Mouse (Mus musculus): ENCODE results near the gene Mettl21a. TPM values are rescaled to one million over a fixed set of nuclear protein-coding genes. Genes with fewer than 3 reads are reported as not detected.
"Not testable (repeated sequence)": the region's sequence is repeated elsewhere in the genome, so short reads cannot be mapped to it uniquely, and the experiment has no call there.

Mettl21a gene
- 11.3 and 12.8 TPM in 2 replicates for polyA plus RNA-seq (2012; rRNA removed)

DNA sequence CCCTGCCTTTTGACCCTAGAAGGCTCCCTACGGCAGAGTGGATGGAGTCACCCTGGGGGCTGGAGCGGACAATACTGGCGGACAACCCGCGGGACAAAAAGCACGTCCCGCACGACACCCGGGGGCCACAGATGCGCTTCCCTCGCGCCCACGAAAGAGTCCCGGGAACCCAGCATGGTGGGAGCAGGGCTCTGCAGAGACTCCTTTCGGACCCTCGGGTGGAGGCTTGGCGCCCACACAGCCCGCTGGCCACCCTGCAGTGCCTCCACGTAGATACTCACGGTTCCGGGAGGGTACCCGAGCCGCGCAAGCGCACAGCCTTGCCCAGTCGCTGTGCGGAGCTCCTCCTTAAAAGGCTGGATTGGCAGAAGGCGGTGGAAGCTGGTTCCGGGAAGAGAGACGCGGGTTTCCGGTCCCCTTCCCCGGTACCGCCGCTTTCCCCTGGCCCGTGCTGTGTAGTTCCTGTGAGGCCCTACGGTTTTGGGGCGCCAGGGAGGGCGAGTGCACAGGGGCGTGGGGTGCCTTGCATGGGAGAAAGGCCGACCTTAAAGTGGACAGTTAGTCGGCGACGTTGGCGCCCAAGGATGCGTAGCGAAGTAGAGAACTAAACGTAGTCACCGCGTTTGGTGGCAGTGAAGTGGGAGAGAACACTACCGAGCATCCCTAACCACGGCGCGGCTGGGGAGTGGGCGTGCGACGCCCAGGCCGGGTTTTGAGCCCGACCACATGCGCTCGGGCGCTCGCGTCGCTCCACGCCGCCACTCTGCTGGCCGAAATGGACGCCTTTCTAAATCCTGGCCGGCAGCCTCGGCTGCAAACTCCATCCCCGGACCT is at the start of gene Mettl21a:
Mettl21a (minus strand) TSS at position 362 of the 834 bp plus-strand sequence.
- peak; percentile 91 to 96 for DNase-seq (ENCODE audit: extremely low spot score in 1 of 2, low spot score in 1 of 2)

DNA sequence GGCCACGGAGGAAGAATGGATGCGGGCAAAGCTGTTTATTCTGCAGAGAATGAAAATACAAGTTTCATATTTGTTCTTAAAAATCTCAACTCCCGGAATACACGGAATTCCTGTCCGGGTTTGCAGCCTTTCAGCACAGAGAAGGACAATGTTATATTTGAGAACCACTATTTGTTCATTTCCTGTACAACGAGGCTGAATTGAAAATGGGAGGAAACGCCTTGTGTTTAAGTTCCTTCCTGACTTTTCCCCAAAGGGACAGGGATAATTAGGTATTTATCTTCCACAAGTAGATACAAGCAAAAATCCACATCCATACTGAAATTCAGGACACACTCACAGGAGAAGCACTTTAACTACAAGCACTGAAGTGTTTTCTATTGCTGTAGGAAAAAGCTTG is 41.8 kb upstream of the Mettl21a start:
- DNase-seq (ENCODE audit: extremely low spot score in 1 of 2, low spot score in 1 of 2), result no peak

DNA sequence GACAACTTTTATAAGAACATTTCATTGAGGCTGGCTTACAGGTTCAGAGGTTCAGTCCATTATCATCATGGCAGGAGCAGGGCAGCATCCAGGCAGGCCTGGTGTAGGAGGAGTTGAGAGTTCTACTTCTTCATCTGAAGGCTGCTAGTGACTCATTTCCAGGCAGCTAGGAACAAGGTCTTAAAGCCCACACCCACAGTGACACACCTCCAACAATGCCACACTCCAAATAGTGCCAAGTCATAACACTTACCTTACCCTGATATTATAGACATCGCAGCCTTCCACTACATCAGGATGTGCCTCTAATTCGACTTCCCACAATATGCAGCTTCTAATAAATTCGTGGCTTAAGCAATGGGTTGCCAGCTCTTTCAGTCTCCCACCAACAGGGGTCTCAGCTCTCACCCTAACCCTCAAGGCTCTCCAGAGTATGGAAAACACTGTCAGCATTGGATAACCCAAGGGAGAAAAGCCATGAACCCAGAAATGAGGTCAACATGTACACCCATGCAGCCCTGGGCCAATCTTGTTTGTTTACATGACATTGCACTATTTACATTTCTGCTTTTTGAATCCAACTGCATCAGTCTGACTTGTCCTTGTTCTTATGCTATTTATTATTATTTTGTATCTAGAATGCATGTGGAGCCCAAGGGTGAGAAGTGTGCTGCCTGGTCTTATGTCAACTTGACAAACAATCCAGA is 39.5 kb upstream of the Mettl21a start:
- DNase-seq (ENCODE audit: extremely low spot score in 1 of 2, low spot score in 1 of 2), result no peak

DNA sequence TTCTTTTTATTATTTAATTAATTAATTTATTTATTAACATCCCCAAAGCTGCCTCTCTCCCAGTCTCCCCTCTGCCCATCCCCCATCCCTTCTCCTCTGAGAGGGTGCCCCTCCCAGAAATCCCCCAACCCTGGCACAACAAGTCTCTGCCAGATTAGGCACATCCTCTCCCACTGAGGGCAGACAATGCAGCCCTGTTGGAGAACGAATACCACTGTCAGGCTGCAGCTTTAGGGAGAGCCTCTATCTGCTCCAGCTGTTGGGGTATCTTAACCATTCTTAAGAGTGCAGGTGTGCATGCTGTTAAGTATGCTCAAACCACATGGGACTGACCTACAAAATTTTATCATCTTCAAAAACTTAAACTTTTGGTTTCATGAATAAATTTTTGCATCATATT is 38.4 kb upstream of the Mettl21a start:
- DNase-seq (ENCODE audit: extremely low spot score in 1 of 2, low spot score in 1 of 2), result no peak

DNA sequence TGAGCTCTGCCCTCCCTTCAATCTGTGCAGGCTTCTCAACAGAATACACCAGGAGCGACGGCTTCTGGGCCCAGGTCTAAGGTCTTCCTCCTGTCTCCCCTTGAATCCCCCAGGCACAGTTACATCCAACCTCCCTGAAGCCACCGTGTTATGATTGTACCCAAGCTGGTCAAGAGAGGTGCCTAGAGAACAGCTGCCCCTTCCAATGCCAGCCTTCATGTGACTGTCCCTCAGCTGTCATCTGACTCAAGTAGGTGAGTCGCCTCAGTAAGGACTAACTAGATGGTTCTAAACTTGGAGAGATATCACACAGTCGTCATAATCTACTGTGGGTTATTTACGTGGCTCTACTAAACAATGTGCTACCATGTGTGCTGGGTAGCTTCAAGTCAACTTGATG is 36.7 kb upstream of the Mettl21a start:
- no peak for DNase-seq (ENCODE audit: extremely low spot score in 1 of 2, low spot score in 1 of 2)

DNA sequence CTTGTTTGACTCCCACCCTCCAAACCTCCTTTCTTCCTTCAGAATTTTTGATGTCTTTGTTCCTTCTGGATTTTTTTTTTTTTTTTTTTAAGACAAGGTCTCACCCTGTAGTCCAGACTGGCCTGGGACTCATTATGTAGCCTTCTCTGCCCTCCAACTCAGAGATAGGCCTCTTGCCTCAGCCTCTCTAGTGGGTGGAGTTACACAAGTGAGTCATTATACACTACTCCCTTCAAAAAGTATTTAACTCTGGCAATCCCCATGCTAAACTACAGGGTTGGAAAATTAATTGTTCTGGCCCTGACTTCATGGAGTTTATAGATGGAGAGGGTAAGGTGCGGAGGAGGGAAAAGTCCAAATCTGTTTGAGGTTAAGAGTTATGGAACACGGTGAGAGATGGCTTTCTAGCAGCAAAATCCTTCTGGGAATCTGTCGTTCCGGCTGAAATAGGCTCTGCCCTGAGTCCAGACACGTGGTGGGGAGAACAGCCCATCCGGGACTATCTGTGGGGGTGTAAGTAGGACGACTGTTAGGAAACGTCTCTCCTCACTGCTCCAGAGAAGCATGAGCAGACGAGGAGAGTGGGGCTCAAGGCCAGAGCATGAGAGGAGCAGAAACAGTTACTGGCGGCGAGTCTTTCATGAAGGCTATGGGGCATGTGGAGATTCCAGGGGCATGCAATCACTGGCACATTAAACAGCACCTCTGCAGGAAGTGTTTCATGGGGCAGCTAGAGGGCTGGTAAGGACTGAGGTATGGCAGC is 32.5 kb upstream of the Mettl21a start:
- DNase-seq (ENCODE audit: extremely low spot score in 1 of 2, low spot score in 1 of 2), result no peak

DNA sequence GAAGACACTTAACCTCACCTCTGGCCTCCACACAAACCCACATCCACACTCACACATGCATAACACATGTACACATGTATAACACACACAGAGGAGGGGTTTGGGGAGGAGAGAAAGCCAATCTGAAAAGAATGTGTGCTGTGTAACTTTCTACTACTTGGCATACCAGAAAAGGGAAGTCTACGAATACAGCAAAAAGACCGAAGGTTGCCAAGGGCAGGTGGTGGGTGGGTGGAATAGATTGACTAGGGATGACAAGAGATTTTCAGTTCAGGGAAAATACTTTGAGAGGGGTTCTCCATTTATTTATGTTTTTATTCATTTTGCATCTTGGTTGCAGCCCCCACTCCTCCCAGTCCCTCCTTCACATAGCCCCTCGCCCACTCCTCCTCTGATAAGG is 27.5 kb upstream of the Mettl21a start:
- no peak for DNase-seq (ENCODE audit: extremely low spot score in 1 of 2, low spot score in 1 of 2)

DNA sequence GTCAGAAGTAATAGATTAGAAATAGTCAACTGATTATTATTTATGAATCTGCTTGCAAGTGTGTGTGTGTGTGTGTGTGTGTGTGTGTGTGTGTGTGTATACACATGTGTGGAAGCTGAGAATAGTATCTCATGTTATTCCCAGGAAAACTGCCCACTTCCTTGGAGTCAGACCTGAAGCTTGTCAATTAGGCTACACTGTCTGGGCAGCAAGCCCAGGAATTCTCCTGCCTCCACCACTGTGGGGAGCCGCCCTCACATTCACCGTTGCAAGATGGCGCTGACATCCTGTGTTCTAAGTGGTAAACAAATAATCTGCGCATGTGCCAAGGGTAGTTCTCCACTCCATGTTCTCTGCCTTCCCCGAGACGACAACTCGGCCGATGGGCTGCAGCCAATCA is 25.5 kb upstream of the Mettl21a start:
- not testable (repeated sequence) for DNase-seq (ENCODE audit: extremely low spot score in 1 of 2, low spot score in 1 of 2)

DNA sequence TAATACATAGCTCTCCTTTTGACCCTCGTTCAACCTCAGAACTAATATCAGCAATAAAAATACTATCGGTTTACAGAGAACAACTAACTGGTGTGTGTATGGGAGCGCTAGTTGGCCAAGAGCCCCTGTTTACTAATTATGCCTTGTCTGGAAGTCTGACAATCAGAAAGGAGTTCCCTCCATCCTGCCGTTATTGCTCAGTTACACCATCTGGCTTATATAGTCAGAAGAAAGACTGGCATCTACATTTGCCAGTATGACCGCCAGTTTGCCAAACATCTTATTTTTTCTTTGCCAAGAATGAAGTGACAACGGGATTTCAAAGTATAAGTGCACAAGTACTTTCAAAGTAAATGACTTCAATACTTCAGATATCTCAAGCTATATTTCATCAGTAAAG is 24.0 kb upstream of the Mettl21a start:
- DNase-seq (ENCODE audit: extremely low spot score in 1 of 2, low spot score in 1 of 2), result no peak

DNA sequence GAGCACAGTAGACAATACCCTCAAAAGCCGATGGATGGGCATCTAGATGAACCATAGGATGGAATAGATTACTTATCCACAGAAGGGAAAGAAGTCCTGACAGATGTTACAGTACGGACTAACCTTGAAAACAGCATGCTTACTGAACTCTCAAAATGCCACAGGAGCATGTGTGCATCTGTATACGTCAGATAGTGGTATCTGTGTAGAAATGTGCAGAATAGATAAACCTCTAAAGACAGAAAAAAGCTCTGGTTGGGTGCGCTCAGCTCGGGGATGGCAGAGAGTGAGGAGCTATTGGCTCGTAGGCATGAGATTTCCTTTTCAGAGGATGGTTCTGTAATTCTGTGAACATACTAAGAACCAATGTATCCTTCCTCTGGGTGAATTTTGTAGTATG is 22.2 kb upstream of the Mettl21a start:
- no peak for DNase-seq (ENCODE audit: extremely low spot score in 1 of 2, low spot score in 1 of 2)

DNA sequence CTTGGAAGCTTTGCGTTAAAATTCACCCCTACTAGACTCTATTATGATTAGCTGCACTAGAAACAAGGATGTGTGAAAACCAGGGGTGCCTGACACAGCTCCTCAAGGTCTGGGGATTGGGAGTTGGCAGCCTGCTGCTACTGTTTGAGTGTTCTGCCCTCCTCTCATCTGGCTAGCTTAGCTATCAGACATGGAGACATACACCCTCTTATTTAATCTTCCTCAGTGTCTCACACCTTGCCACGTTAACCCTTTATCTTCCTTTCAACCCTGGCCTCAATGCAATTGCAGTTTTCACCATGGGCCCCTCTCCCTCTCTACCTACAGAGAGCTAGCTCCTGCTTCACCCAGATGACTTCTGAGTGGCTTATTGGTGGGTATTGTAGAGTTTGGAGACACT is 18.6 kb upstream of the Mettl21a start:
- DNase-seq (ENCODE audit: extremely low spot score in 1 of 2, low spot score in 1 of 2), result no peak

DNA sequence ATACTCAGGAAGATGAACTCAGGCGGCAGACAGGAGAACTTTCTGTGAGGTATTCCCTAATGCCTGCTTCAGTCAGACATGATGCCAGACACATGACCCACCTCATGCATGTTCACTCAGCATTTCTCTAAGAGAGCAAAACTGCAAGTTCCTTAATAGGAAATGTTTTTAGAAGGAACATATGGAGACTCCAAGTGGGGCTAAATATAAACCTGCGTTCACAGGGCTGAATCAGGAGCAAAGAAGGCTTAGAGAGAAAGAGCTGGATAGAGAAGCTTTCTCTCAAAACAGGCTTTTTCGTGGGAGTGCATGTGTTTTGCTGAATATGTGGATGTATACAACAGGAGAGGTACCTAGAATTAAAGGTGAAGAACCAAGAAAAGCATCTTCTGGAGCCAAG is 16.2 kb upstream of the Mettl21a start:
- DNase-seq (ENCODE audit: extremely low spot score in 1 of 2, low spot score in 1 of 2), result peak; percentile 63 to 82

DNA sequence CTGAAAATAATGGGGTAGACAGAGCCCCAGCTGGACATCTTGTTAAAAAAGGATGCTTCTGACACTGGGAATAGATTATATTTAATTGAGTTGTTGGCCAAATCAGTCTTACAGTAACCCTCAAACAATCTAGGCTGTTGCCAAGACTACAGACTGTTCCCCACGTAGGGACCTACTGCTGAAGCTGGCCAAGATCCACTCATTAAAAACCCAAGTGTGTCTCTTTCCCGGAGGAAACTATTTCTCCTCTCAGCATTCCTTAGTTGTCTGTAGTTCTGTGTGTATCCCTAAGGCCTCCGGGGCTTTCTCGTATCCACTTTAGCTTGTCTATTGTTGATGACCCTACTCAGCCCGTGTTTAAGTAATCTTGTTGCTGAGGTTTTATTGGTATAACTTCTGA is 14.5 kb upstream of the Mettl21a start:
- no peak for DNase-seq (ENCODE audit: extremely low spot score in 1 of 2, low spot score in 1 of 2)

DNA sequence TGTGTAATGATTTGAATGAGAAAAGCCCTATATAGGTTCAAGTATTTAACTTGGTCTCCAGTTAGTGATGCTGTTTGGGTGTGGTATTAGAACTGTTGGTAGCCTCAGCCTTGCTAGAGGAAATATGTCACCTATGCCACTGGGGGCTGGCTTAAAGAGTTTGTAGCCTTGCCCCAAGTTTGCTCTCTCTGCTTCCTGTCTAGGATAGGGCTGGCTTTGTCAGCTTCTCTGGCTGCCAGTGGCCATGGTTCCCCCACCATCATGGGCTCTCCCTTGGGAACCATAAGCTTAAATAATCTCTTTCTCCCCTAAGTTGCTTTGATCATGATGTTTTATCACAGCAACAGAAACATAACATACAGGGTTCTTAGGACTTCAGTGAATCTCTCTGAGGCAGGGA is 8.2 kb upstream of the Mettl21a start:
- no peak for DNase-seq (ENCODE audit: extremely low spot score in 1 of 2, low spot score in 1 of 2)

DNA sequence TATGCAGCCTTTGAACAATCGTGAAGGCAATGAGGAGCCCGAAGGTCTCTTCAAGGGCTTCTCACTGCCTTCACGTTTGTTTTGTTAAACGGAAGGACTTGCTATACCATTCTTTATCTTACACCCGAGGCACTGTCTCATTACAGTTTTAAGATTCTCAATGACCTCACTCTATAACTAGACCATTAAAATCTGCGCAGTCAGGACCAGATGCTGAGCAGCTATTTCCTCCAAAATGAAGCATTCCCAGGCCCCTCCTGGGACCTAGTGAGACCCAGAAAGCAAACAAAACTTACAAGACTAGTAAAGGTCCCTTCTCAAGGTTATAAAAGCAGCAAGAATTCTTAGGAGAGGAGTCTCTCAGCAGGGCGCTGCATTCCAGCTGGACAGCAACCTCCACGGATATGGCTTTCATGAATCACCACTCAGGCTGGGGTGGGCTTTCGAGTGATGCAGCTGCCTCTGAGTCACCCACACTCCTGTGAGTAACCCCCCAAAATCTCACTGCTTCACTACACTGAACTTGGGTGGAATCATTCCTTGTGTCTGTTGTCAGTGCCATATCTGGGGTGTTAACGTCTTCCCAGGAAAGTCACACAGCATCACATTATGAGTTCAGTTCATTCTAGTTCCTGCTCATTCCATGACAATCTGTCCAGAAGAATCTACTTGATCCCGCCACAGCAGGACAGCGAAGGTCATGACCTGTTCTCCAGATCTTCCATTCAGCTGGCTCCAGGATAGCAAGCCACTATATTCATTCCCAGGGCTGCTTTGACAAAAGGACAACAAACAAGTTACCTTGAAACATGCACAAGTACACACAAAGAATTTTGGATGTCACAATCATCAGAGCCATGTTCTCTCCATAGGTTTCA is 6.8 kb upstream of the Mettl21a start:
- DNase-seq (ENCODE audit: extremely low spot score in 1 of 2, low spot score in 1 of 2), result peak in 1 of 2 experiments; percentile 40

DNA sequence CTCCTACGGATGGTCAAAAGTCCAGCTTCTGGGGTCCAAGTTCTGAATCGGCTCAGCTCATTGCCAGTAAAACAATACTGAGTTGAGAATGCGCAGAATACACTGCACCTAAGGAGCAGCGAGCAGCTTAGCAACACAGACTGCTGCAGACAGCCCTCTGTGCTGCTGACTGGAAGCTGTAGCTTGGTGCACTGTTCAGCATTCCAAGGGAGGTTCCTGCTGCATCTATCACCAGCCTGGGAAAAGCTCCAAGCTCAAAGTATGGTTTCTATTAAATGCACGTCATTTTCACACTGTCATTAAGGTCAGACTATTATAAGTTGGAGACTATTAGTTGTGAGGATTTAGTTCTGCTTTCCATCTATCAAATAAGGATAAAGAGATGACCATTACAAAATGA is 4.1 kb upstream of the Mettl21a start:
- peak in 1 of 2 experiments; percentile 43 for DNase-seq (ENCODE audit: extremely low spot score in 1 of 2, low spot score in 1 of 2)

DNA sequence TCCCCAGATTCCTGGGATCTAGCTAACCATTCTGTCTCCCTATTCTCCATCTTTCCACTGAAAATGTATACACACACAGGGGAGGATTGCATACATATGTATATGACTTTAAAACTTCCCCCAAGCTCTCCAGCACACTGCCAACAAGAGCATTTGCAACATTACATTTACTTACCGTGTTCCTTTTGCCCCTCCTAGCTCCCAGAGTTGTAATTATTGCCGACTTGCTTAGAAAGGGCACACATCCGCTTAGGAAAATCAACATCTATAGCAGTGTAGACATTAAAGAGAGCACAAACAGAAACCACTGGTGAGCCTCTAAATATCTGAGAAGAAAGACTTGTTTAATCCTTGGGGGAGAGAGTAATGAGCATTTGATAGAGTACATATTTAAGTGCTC is 1.2 kb upstream of the Mettl21a start:
- no peak for DNase-seq (ENCODE audit: extremely low spot score in 1 of 2, low spot score in 1 of 2)

DNA sequence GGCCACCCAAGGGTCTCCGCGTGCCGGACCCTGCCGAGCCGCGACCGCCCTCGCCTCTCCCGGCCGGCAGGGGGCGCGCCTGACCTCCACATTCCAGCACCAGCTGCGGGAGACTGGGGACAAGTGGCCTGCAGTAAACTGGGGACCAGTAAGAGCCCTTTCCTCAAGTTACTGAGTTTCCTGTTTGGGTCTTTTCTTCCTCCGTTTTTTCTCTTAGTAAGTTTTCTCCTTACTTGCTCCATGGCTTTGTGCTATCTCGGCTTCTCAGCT is 608 bp upstream of the Mettl21a start:
- peak; percentile 56 to 88 for DNase-seq (ENCODE audit: extremely low spot score in 1 of 2, low spot score in 1 of 2)

DNA sequence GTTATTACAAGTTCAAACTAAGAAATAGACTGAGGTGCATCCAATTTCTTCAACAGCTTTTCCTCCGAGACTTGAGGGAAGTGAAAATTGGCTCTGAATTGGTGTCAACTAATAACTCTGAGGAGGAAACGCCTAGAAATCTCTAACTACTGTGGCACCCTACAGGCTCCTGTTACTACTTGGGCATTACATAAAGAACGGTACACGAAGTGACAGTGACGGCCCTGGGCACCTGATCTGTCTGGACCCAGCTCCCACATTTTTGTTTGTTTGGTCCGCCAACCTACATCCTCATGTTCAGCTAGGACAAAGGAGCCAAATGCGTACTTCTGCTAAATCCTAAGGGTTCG is 536 bp downstream of the Mettl21a start:
- DNase-seq (ENCODE audit: extremely low spot score in 1 of 2, low spot score in 1 of 2), result no peak

DNA sequence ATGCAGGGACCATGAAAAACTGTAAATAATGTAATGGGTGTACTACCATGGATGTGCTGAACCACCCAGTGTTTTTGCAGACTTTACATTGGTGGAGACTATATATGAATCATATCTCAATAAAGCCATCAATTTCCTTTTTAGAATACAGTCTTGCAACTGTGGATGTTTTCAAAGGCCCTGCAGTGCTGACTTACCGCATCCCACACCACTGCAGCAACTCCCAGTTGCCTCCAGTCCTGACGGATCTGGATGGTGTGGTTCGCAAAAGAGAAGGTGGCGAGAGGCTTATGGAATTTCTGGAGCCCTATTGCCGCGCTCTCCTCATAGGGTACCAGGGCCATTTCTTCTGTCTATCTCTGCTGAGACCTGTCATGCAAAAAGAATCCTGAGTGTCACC is 966 bp downstream of the Mettl21a start:
- no peak for DNase-seq (ENCODE audit: extremely low spot score in 1 of 2, low spot score in 1 of 2)

DNA sequence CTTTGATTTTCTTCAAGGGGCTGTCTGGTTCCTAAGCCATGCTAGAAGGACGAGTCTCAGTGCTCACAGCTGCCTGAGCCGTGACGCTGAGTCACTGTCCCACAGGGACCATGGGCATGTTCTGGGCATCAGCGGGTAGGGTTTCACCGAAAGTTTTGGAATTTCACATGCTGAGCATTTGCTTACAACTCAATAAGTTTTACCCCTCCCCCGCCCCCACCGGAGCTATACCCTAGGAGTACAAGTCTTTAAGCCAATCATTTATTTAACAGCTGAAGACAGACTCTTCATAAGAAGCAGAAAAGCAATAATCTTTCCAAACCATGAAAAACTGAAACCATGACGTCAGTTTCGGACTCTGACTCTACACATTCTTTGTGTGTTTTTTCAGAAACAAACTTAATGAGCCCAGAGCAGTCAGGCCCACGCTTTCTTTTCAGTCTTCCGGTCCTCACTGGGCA is 1.5 kb downstream of the Mettl21a start:
- no peak for DNase-seq (ENCODE audit: extremely low spot score in 1 of 2, low spot score in 1 of 2)

All from frontal cortex, adult 2 months (tissue).